Mouse (Mus musculus) heart, embryonic 11.5 days (tissue): ENCODE measurements around the gene Olfr299. TPM values are rescaled to one million over a fixed set of nuclear protein-coding genes. Genes with fewer than 3 reads are reported as not detected.

Source experiments
- ATAC-seq: fragments of 200-750 bp; cut with Nextera tagmentation; replicated peaks from 2 replicates; pipeline ENCODE4 v1.8.0; 2017; ENCODE audit warnings: moderate library complexity; ENCODE audit not compliant: insufficient number of reproducible peaks, low FRiP score, low TSS enrichment
- H3K27ac ChIP-seq: fragments of 300-500 bp; sonication (generic); 2 replicates; pipeline ENCODE4 v1.5.1; 2014; ENCODE audit warnings: mild to moderate bottlenecking, low read depth, low read length
- H3K27me3 ChIP-seq: fragments of 300-500 bp; sonication (generic); 2 replicates; pipeline ENCODE4 v1.6.1; 2014; ENCODE audit warnings: mild to moderate bottlenecking, low read length, mixed read lengths; ENCODE audit not compliant: control insufficient read depth, insufficient read depth
- H3K36me3 ChIP-seq: fragments of 300-500 bp; sonication (generic); 2 replicates; pipeline ENCODE4 v1.6.1; 2014; ENCODE audit warnings: mild to moderate bottlenecking, low read length, moderate library complexity, mixed read lengths; ENCODE audit not compliant: control insufficient read depth, insufficient read depth
- H3K4me1 ChIP-seq: fragments of 300-500 bp; sonication (generic); 2 replicates; pipeline ENCODE4 v1.6.1; 2014; ENCODE audit warnings: low read length; ENCODE audit not compliant: control insufficient read depth, insufficient read depth
- H3K4me2 ChIP-seq: fragments of 300-500 bp; sonication (generic); 2 replicates; pipeline ENCODE4 v1.6.1; 2014; ENCODE audit warnings: mild to moderate bottlenecking, moderate library complexity
- H3K4me3 ChIP-seq: fragments of 300-500 bp; sonication (generic); 2 replicates; pipeline ENCODE4 v1.5.1; 2014; ENCODE audit warnings: low read depth, low read length
- H3K9ac ChIP-seq: fragments of 300-500 bp; sonication (generic); 2 replicates; pipeline ENCODE4 v1.6.1; 2014; ENCODE audit warnings: mild to moderate bottlenecking, low read depth, low read length, moderate library complexity
- H3K9me3 ChIP-seq: fragments of 300-500 bp; sonication (generic); replicated peaks from 2 replicates; pipeline ENCODE4 v1.6.1; 2016; ENCODE audit warnings: low read length; ENCODE audit not compliant: control insufficient read depth
- WGBS: fragments of 180-500 bp; shearing (Covaris S2); extraction: QIAGEN DNeasy Blood & Tissue Kit; methylation state at CpG from one replicate; pipeline ENCODE4 v1.1.7; 2014; ENCODE audit not compliant: insufficient replicate concordance; 5-methylcytosine and 5-hydroxymethylcytosine counted together
- polyA plus RNA-seq: library from polyadenylated mRNA; unstranded; fragments of >200 nt; fragmentation: Nextera tagmentation; extraction: Ambion mirVana; gene quantifications from 2 replicates; pipeline ENCODE4 v1.2.1, GENCODE M21; 2014

The Olfr299 gene
- polyA plus RNA-seq = not detected in 2 replicates

GRCm38 (mm10) chr7:86459621-86460020 lies at the start of gene Olfr299:
Gene Olfr299 (plus strand): TSS chr7:86459921.
- Histone ChIP-seq H3K9ac (no peak within 1 kb of the TSS), H3K4me2 (no peak within 1 kb of the TSS), H3K4me3 (no peak within 1 kb of the TSS), H3K36me3 (no peaks in the 10 kb centered on the region), H3K27ac (no peak within 1 kb of the TSS), H3K27me3 (no peaks in the 10 kb centered on the region), H3K4me1 (no peaks in the 10 kb centered on the region), H3K9me3 (no peaks in the 10 kb centered on the region)
- no peak for ATAC-seq
- 78% methylated on average over 1 of the region's 1 CpGs for WGBS

GRCm38 (mm10) chr7:86492384-86492783 lies 32.7 kb downstream of the Olfr299 start, which contains the start of gene Olfr298:
Gene Olfr298 (minus strand): TSS chr7:86492484.
- ATAC-seq = no peak
- Histone ChIP-seq H3K4me1 (no peaks in the 10 kb centered on the region), H3K27ac (no peak within 1 kb of the TSS), H3K9me3 (no peaks in the 10 kb centered on the region), H3K4me2 (no peak within 1 kb of the TSS), H3K36me3 (no peaks in the 10 kb centered on the region), H3K4me3 (no peak within 1 kb of the TSS), H3K27me3 (no peaks in the 10 kb centered on the region), H3K9ac (no peak within 1 kb of the TSS)
- WGBS = 83% methylated on average over 1 of the region's 1 CpGs

Other genes with a start within 250 kb of the Olfr299 start
- not detected in 2 replicates for gene Vmn2r76, start 213.6 kb upstream of the Olfr299 start, polyA plus RNA-seq
- not detected in 2 replicates for gene Olfr310, start 182.7 kb upstream of the Olfr299 start, polyA plus RNA-seq
- not detected in 2 replicates for gene Olfr309, start 146.2 kb upstream of the Olfr299 start, polyA plus RNA-seq
- gene Olfr308, start 134.3 kb upstream of the Olfr299 start, polyA plus RNA-seq = not detected in 2 replicates
- gene Olfr307, start 122.3 kb upstream of the Olfr299 start, polyA plus RNA-seq = not detected in 2 replicates
- gene Olfr305, start 93.0 kb upstream of the Olfr299 start, polyA plus RNA-seq = not detected in 2 replicates
- gene Olfr304, start 73.3 kb upstream of the Olfr299 start, polyA plus RNA-seq = not detected in 2 replicates
- gene Olfr303, start 62.1 kb upstream of the Olfr299 start, polyA plus RNA-seq = not detected in 2 replicates
- gene Olfr301, start 56.1 kb upstream of the Olfr299 start, polyA plus RNA-seq = not detected in 2 replicates
- gene Olfr298, start 32.6 kb downstream of the Olfr299 start, polyA plus RNA-seq = not detected in 2 replicates
- not detected in 2 replicates for gene Olfr297, start 60.0 kb downstream of the Olfr299 start, polyA plus RNA-seq
- gene Olfr295, start 123.9 kb downstream of the Olfr299 start, polyA plus RNA-seq = not detected in 2 replicates
- gene Olfr294, start 156.7 kb downstream of the Olfr299 start, polyA plus RNA-seq = not detected in 2 replicates
- gene Olfr293, start 189.1 kb downstream of the Olfr299 start, polyA plus RNA-seq = not detected in 2 replicates
- gene Olfr292, start 228.4 kb downstream of the Olfr299 start, polyA plus RNA-seq = not detected in 2 replicates